Mouse (Mus musculus) heart, adult 2 months (tissue): ENCODE data around the gene Ddx17.

Experiments
- CTCF ChIP-seq: fragments of 200-600 bp; IDR thresholded peaks from 2 replicates; pipeline ENCODE4 v1.8.1; 2022; ENCODE audit warnings: antibody characterized with exemption, mild to moderate bottlenecking, moderate library complexity
- EP300 ChIP-seq: fragments of 200-500 bp; IDR thresholded peaks from 2 replicates; pipeline ENCODE4 v1.6.1; 2011; ENCODE audit warnings: low read depth, low read length, control low read depth; ENCODE audit not compliant: insufficient read depth

GRCm38 (mm10) chr15:79581581-79581980 lies 35.0 kb upstream of the Ddx17 start:
- no peak for TF ChIP-seq EP300
- TF ChIP-seq CTCF: no peak
